Comparison of ENCODE assay signal across 16 mouse cellular contexts in genomic region chr6:118765261-118765660, GRCm38 (mm10).
DNase-seq lines count a peak whose midpoint lies in the region; ATAC-seq lines count a peak whose summit lies in the region.
"Had no signal": no experiment of that assay in that cellular context is flagged by ENCODE, and none has a peak within 500 bp of the region (broad histone marks: within the 10 kb centered on the region; RNA-seq: fewer than 3 reads in every experiment).

No protein-coding gene starts in this region.

- peak; percentile 41 for DNase-seq in retina, postnatal 1 day
- no peak for DNase-seq in retina, embryonic 14.5 days (ENCODE audit: low spot score)
- peak; percentile 36 for DNase-seq in Muller cell, postnatal 12 days (ENCODE audit: inconsistent ontology term)
- DNase-seq in adipocyte (ENCODE audit: low spot score), result peak; percentile 55
- no peak for DNase-seq in layer of hippocampus, adult 11-12 months (ENCODE audit: low spot score)
- DNase-seq in layer of hippocampus, adult 8-10 months (ENCODE audit: low spot score in 2 of 2), result no peak
- DNase-seq: cerebellum, adult 11-12 months; cerebellum, adult 9-10 months; cerebellum, postnatal 25 days; gastrocnemius, adult 2 months; gastrocnemius, postnatal 25 days; heart, postnatal 10 days; heart, postnatal 4 days; kidney, adult 11 months had no signal

- no peak for ATAC-seq in megakaryocyte-erythroid progenitor cell, adult 5-6 weeks (replicated peaks; ENCODE audit: low FRiP score, low TSS enrichment, poor library complexity, severe bottlenecking)
- ATAC-seq: hindbrain, postnatal 0 days had no signal

Comparison
In these comparisons a context has a peak if more than half of its experiments do, and no peak if none do; other contexts are left out.
1. DNase-seq: peak in retina, postnatal 1 day (single experiment), Muller cell, postnatal 12 days (single experiment) and adipocyte (single experiment); none in retina, embryonic 14.5 days (single experiment), layer of hippocampus, adult 11-12 months (single experiment) and layer of hippocampus, adult 8-10 months (0 of 2).